Mouse (Mus musculus): ENCODE data around the gene Mgat5. TPM values are rescaled to one million over a fixed set of nuclear protein-coding genes. Genes with fewer than 3 reads are reported as not detected.

The Mgat5 gene
- polyA plus RNA-seq, 1 experiment from 2014 or later: 5.9 TPM

GRCm38 (mm10) chr1:127387661-127388060, 182.8 kb downstream of the Mgat5 start:
- H3K27ac ChIP-seq: no peak overlapping the region
- no peak overlapping the region for H3K9ac ChIP-seq
- H3K27me3 ChIP-seq (replicated peaks): no peaks in the 10 kb centered on the region
- ATAC-seq: no peak
- peaks cover 17% of the 10 kb centered on the region; the same call in 1 of the 2 replicates for H3K36me3 ChIP-seq
- H3K9me3 ChIP-seq: no peaks in the 10 kb centered on the region
- H3K4me1 ChIP-seq (replicated peaks): no peaks in the 10 kb centered on the region
- 88% methylated on average over 9 of the region's 9 CpGs for WGBS
- H3K4me2 ChIP-seq (replicated peaks): no peak overlapping the region
- H3K4me3 ChIP-seq (replicated peaks): no peak overlapping the region

GRCm38 (mm10) chr1:127394716-127395115, 189.9 kb downstream of the Mgat5 start:
- 87% methylated on average over 2 of the region's 2 CpGs for WGBS

DNA sequence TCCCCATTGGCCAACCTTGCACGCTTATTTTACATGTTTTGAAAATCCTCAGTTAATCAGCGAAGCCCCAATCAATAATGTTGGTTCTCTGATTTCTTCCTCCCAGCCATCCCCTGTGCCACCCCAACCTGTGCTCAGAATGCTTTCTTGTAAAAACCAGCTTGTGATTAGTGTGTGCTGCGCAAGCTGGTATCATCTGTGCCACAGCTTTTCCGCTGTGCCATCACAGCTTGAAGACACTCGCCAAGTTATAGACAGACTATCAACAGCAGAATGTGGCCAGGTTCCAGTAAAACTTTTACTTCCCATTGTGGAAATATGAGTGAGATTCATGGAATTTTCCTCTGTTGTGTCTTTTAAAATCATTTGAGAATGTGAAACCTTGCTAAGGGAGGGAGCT, 190.9 kb downstream of the Mgat5 start:
- Histone ChIP-seq H3K27me3 (replicated peaks) (no peaks in the 10 kb centered on the region), H3K27ac (no peak overlapping the region), H3K36me3 (peaks cover 6% of the 10 kb centered on the region; the same call in 1 of the 2 replicates), H3K4me3 (replicated peaks) (no peak overlapping the region), H3K4me2 (replicated peaks) (no peak overlapping the region), H3K9me3 (no peaks in the 10 kb centered on the region), H3K4me1 (replicated peaks) (no peaks in the 10 kb centered on the region; the same call in 1 of the 2 replicates), H3K9ac (no peak overlapping the region)
- no peak for ATAC-seq
- 94% methylated on average over 5 of the region's 5 CpGs for WGBS

More at GRCm38 (mm10) chr1:127394716-127395115, 189.9 kb downstream of the Mgat5 start:
- Histone ChIP-seq H3K27ac (no peak overlapping the region), H3K4me2 (replicated peaks) (no peak overlapping the region), H3K9me3 (no peaks in the 10 kb centered on the region), H3K4me1 (replicated peaks) (no peaks in the 10 kb centered on the region; the same call in 1 of the 2 replicates), H3K27me3 (replicated peaks) (no peaks in the 10 kb centered on the region), H3K9ac (no peak overlapping the region), H3K4me3 (replicated peaks) (no peak overlapping the region), H3K36me3 (peaks cover 9% of the 10 kb centered on the region; the same call in 1 of the 2 replicates)
- ATAC-seq: no peak

DNA sequence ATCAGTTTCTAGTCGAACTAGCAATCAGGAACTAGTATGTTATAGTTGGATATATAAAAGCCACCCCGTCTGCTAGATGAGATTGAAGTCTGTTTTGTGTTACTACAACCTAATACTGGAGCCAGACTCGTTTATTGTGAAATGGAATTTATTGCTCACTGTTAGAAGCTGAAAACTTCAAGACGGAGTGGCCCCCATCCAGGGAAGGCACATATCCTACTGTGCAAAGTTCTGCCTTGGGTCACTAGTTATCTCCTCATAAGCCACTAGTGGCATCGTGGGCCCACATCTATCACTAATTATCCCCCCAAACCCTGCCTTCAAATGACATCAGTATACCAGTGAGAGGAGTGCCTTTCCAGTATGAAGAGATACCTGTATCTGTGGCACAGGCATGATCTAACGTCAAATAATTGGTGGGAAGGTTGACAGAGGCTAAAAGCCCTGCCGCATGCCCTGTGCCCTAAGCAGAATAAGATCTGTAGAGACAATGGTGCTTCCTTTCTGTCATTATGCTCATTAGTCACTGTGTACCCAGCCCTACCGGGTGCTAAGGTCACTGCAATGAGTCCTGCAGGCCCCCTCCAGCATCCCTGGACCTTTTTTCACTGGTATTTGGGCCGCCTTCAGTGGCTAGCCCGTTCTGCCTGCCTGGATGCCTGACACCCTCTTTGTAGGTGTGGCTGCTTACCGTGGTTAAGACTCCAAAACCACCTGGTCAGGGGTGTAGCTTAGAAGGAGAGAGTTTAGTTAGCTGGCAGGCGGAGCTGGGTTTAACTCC, 191.9 kb downstream of the Mgat5 start:
- peak; percentile 73 for ATAC-seq
- H3K4me2 ChIP-seq (replicated peaks): peak overlapping the region; percentile 37; the same call in 1 of the 2 replicates

DNA sequence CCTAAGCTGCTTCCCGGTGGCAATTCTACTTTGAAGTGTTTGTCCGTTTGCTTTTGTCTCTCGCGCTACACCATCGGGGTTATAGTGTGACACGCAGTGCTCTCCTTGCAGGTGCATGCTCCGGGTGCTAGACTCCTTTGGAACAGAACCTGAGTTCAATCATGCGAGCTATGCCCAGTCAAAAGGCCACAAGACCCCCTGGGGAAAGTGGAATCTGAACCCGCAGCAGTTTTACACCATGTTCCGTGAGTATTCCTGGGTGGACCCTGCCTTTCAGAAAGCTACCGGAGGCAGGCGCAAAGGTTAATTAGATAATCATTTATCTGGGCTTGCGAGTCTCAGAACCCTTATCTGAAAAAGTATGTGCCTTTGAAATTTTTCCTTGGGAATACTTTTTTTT, 192.6 kb downstream of the Mgat5 start:
- no peaks in the 10 kb centered on the region for H3K27me3 ChIP-seq (replicated peaks)
- H3K4me1 ChIP-seq (replicated peaks): no peaks in the 10 kb centered on the region; the same call in 1 of the 2 replicates
- WGBS: 58% methylated on average over 13 of the region's 13 CpGs
- ATAC-seq: peak; percentile 69
- H3K9me3 ChIP-seq: no peaks in the 10 kb centered on the region
- no peaks in the 10 kb centered on the region for H3K36me3 ChIP-seq
- H3K4me3 ChIP-seq (replicated peaks): no peak overlapping the region
- no peak overlapping the region for H3K9ac ChIP-seq
- H3K27ac ChIP-seq: peak overlapping the region; percentile 75
- peak overlapping the region; percentile 37 for H3K4me2 ChIP-seq (replicated peaks)

More for the DNA sequence above, 191.9 kb downstream of the Mgat5 start:
- H3K27ac ChIP-seq: peak overlapping the region; percentile 75
- no peaks in the 10 kb centered on the region for H3K36me3 ChIP-seq
- H3K9ac ChIP-seq: no peak overlapping the region
- no peak overlapping the region for H3K4me3 ChIP-seq (replicated peaks)
- H3K9me3 ChIP-seq: no peaks in the 10 kb centered on the region
- no peaks in the 10 kb centered on the region; the same call in 1 of the 2 replicates for H3K4me1 ChIP-seq (replicated peaks)
- 54% methylated on average over 12 of the region's 12 CpGs for WGBS
- no peaks in the 10 kb centered on the region for H3K27me3 ChIP-seq (replicated peaks)

DNA sequence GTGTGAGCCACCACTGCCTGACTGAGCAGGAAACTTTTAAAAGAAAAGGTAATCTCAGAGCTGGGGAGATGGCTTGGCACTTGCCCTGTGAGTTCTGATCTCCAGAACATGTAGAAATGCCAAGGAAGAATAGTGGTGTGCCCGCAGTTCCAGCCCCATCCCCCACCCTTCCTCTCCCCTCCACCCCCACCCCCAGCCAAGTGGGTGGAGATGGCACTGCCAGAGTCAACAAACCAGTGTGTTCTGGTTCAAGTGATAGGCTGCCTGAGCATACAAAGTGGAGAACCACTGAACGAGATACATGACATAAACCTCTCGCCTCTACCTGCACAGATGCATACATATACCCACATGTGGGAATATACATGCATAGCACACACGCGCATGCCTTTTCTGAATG, 193.4 kb downstream of the Mgat5 start:
- Histone ChIP-seq H3K4me1 (replicated peaks) (no peaks in the 10 kb centered on the region; the same call in 1 of the 2 replicates), H3K27ac (no peak overlapping the region), H3K9me3 (no peaks in the 10 kb centered on the region), H3K4me2 (replicated peaks) (no peak overlapping the region), H3K4me3 (replicated peaks) (no peak overlapping the region), H3K9ac (no peak overlapping the region), H3K36me3 (no peaks in the 10 kb centered on the region), H3K27me3 (replicated peaks) (no peaks in the 10 kb centered on the region)
- 0 out of 2 replicates have a peak, but pooled peaks have one; percentile 7 for ATAC-seq
- 85% methylated on average over 5 of the region's 5 CpGs for WGBS

DNA sequence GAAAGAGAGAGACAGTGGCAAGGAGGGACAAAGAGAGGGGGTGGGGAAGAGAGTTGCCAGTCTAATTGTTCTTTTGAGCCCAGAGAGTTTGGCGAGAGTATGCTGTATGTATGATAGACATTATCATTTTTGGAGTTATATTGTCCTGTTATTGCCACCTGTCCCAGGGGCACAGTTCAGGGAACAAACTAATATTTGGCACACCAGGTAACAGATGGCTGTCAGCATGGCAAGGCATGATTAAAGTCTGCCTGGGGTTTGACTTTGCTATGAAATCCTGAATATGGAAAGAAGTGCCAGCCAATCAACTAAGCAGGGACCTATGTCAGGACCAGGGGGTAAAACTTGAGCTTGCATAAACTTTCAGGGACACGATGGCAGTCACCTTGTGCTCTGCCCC, 195.4 kb downstream of the Mgat5 start:
- ATAC-seq: no peak

GRCm38 (mm10) chr1:127400666-127401065, 195.9 kb downstream of the Mgat5 start:
- H3K9ac ChIP-seq: no peak overlapping the region
- no peak overlapping the region for H3K27ac ChIP-seq
- H3K36me3 ChIP-seq: no peaks in the 10 kb centered on the region
- H3K4me1 ChIP-seq (replicated peaks): no peaks in the 10 kb centered on the region; the same call in 1 of the 2 replicates
- ATAC-seq: no peak
- H3K4me2 ChIP-seq (replicated peaks): no peak overlapping the region
- 37% methylated on average over 6 of the region's 6 CpGs for WGBS
- no peak overlapping the region for H3K4me3 ChIP-seq (replicated peaks)
- H3K9me3 ChIP-seq: no peaks in the 10 kb centered on the region
- no peaks in the 10 kb centered on the region for H3K27me3 ChIP-seq (replicated peaks)

More for the DNA sequence above, 195.4 kb downstream of the Mgat5 start:
- no peak overlapping the region for H3K9ac ChIP-seq
- no peaks in the 10 kb centered on the region for H3K27me3 ChIP-seq (replicated peaks)
- no peaks in the 10 kb centered on the region for H3K36me3 ChIP-seq
- no peak overlapping the region for H3K27ac ChIP-seq
- no peaks in the 10 kb centered on the region; the same call in 1 of the 2 replicates for H3K4me1 ChIP-seq (replicated peaks)
- no peak overlapping the region for H3K4me2 ChIP-seq (replicated peaks)
- H3K4me3 ChIP-seq (replicated peaks): no peak overlapping the region
- 65% methylated on average over 2 of the region's 2 CpGs for WGBS
- no peaks in the 10 kb centered on the region for H3K9me3 ChIP-seq

- no peaks in the 10 kb centered on the region for H3K36me3 ChIP-seq
These were observed 199.8 kb downstream of the Mgat5 start for GRCm38 (mm10) chr1:127404655-127405054.

GRCm38 (mm10) chr1:127408957-127409423, 204.2 kb downstream of the Mgat5 start:
- Histone ChIP-seq H3K27ac (no peak overlapping the region), H3K9ac (no peak overlapping the region), H3K4me3 (replicated peaks) (no peak overlapping the region), H3K36me3 (peaks cover 9% of the 10 kb centered on the region; the same call in 1 of the 2 replicates), H3K27me3 (replicated peaks) (no peaks in the 10 kb centered on the region), H3K4me2 (replicated peaks) (no peak overlapping the region), H3K9me3 (no peaks in the 10 kb centered on the region), H3K4me1 (replicated peaks) (no peaks in the 10 kb centered on the region)
- 58% methylated on average over 2 of the region's 2 CpGs for WGBS
- ATAC-seq: peak; percentile 55; the same call in 1 of the 2 replicates

More at GRCm38 (mm10) chr1:127404655-127405054, 199.8 kb downstream of the Mgat5 start:
- H3K9ac ChIP-seq: no peak overlapping the region
- H3K27me3 ChIP-seq (replicated peaks): no peaks in the 10 kb centered on the region
- no peak overlapping the region for H3K27ac ChIP-seq
- H3K4me3 ChIP-seq (replicated peaks): no peak overlapping the region
- 77% methylated on average over 3 of the region's 3 CpGs for WGBS
- no peak for ATAC-seq
- no peaks in the 10 kb centered on the region for H3K9me3 ChIP-seq
- H3K4me1 ChIP-seq (replicated peaks): no peaks in the 10 kb centered on the region
- H3K4me2 ChIP-seq (replicated peaks): no peak overlapping the region

- no peak overlapping the region for H3K27ac ChIP-seq
These were observed 204.7 kb downstream of the Mgat5 start for GRCm38 (mm10) chr1:127409512-127409911.

DNA sequence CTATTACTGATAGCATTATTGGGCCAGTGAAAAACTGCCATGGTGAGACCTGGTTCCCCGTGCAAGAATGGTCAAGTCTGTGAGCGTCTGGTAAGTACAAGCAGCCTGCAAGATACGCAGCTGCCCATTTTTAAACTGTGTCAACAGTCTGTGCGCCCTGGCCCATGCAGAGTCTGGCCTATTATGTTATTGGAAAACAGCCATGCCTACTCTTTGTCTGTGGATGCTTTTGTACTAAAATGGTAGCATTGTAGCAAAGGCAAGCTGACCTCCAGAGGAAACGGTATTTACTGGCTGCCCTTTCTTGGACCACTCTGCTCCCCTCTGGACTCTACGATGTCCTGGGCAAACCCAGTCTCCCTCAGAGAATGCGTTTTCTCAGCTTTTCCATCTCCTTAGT, 209.7 kb downstream of the Mgat5 start:
- Histone ChIP-seq H3K4me2 (replicated peaks) (no peak overlapping the region), H3K27me3 (replicated peaks) (no peaks in the 10 kb centered on the region), H3K4me3 (replicated peaks) (no peak overlapping the region), H3K36me3 (peaks cover 13% of the 10 kb centered on the region; the same call in 1 of the 2 replicates), H3K27ac (no peak overlapping the region), H3K9ac (no peak overlapping the region), H3K9me3 (no peaks in the 10 kb centered on the region), H3K4me1 (replicated peaks) (no peaks in the 10 kb centered on the region; the same call in 1 of the 2 replicates)
- 82% methylated on average over 7 of the region's 7 CpGs for WGBS
- ATAC-seq: no peak

More at GRCm38 (mm10) chr1:127409512-127409911, 204.7 kb downstream of the Mgat5 start:
- Histone ChIP-seq H3K9ac (no peak overlapping the region), H3K4me2 (replicated peaks) (no peak overlapping the region), H3K4me1 (replicated peaks) (no peaks in the 10 kb centered on the region), H3K27me3 (replicated peaks) (no peaks in the 10 kb centered on the region), H3K36me3 (peaks cover 9% of the 10 kb centered on the region; the same call in 1 of the 2 replicates), H3K9me3 (no peaks in the 10 kb centered on the region), H3K4me3 (replicated peaks) (no peak overlapping the region)
- ATAC-seq: peak; percentile 57; the same call in 1 of the 2 replicates
- 44% methylated on average over 5 of the region's 5 CpGs for WGBS

Data from intestine, embryonic 15.5 days (tissue).